Mouse (Mus musculus) megakaryocyte, embryonic 14.5 days (primary cell): ENCODE measurements around the gene Npas3.

ENCODE experiments used
- FLI1 ChIP-seq: IDR thresholded peaks from 2 replicates; pipeline ENCODE4 v1.6.1; 2012; ENCODE audit warnings: low read length, inconsistent platforms, mixed read lengths
- GATA1 ChIP-seq: IDR thresholded peaks from 3 replicates; pipeline ENCODE4 v1.6.1; 2012; ENCODE audit warnings: mixed read lengths, low read length, inconsistent platforms, borderline replicate concordance

DNA sequence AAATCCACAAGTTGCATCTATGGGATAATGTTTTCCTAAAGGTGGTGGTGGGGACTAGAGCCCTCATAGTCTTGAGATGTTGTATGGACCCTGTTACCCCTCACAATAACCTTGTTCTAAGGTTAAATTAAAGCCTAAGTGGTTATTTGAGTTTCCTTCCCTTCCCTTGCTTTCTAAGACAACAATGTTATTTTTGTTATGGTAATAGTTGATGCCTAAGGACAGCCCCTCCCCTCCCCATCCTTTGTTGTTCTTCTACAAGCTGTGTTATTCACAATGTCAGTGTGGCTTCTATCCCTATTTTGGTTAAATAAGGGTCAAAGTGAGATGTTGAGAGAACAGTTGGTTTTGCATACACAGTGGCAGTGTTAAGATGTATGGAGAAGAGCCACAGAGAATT lies 226.0 kb downstream of the Npas3 start:
- TF ChIP-seq GATA1 (no peak), FLI1 (no peak)
